Mouse (Mus musculus): ENCODE measurements around the gene Slc4a3.

- TF ChIP-seq CTCF (IDR thresholded peaks at IDR 0.05; ENCODE audit: insufficient read depth, low read length): peak; percentile 97
- no peak for TF ChIP-seq POLR2A (IDR thresholded peaks at IDR 0.05; ENCODE audit: borderline replicate concordance, extremely low read depth, low read depth, low read length)
These were observed 13.3 kb downstream of the Slc4a3 start for GRCm38 (mm10) chr1:75559212-75559925.
